Mouse (Mus musculus): ENCODE data around the gene Pcx. TPM values are rescaled to one million over a fixed set of nuclear protein-coding genes. Genes with fewer than 3 reads are reported as not detected.
A peak's percentile ranks its signal among the peaks of the same experiment; 100 is the strongest.

Gene Pcx
- polyA plus RNA-seq, 1 experiment from 2014 or later: 28.9 TPM

GRCm38 (mm10) chr19:4566880-4567279 lies 56.6 kb downstream of the Pcx start:
- Histone ChIP-seq H3K4me2 (replicated peaks; ENCODE audit: low read depth) (no peak overlapping the region), H3K9me3 (ENCODE audit: control insufficient read depth, low read length) (no peaks in the 10 kb centered on the region), H3K27ac (replicated peaks) (no peak overlapping the region), H3K4me3 (ENCODE audit: low read depth, low read length) (no peak overlapping the region), H3K4me1 (replicated peaks; ENCODE audit: control insufficient read depth, insufficient read depth) (no peaks in the 10 kb centered on the region), H3K27me3 (ENCODE audit: control insufficient read depth, insufficient read depth, low read length) (no peaks in the 10 kb centered on the region), H3K9ac (ENCODE audit: low read length) (no peak overlapping the region), H3K36me3 (ENCODE audit: control insufficient read depth, insufficient read depth, low read length) (no peaks in the 10 kb centered on the region)
- 88% methylated on average over 2 of the region's 2 CpGs for WGBS
- no peak for TF ChIP-seq EP300 (optimal IDR thresholded peaks at IDR 0.05)
- no peak for TF ChIP-seq CTCF (IDR thresholded peaks at IDR 0.05; ENCODE audit: low read depth)
- DNase-seq (ENCODE audit: low spot score): no peak
- no peak for ATAC-seq (ENCODE audit: low FRiP score, low TSS enrichment)

- Histone ChIP-seq H3K27ac (replicated peaks) (peak overlapping the region; percentile 56; the same call in 1 of the 2 replicates), H3K4me3 (ENCODE audit: low read depth, low read length) (no peak overlapping the region), H3K27me3 (ENCODE audit: control insufficient read depth, insufficient read depth, low read length) (no peaks in the 10 kb centered on the region), H3K4me1 (replicated peaks; ENCODE audit: control insufficient read depth, insufficient read depth) (no peaks in the 10 kb centered on the region), H3K36me3 (ENCODE audit: control insufficient read depth, insufficient read depth, low read length) (no peaks in the 10 kb centered on the region), H3K9ac (ENCODE audit: low read length) (no peak overlapping the region), H3K4me2 (replicated peaks; ENCODE audit: low read depth) (no peak overlapping the region), H3K9me3 (ENCODE audit: control insufficient read depth, low read length) (no peaks in the 10 kb centered on the region)
- WGBS: 42% methylated on average over 2 of the region's 2 CpGs
- no peak for TF ChIP-seq EP300 (optimal IDR thresholded peaks at IDR 0.05)
- no peak for TF ChIP-seq CTCF (IDR thresholded peaks at IDR 0.05; ENCODE audit: low read depth)
- no peak for DNase-seq (ENCODE audit: low spot score)
- ATAC-seq (ENCODE audit: low FRiP score, low TSS enrichment): no peak
Measured at GRCm38 (mm10) chr19:4567665-4568064, 57.4 kb downstream of the Pcx start.

- Histone ChIP-seq H3K4me2 (replicated peaks; ENCODE audit: low read depth) (no peak overlapping the region), H3K27me3 (ENCODE audit: control insufficient read depth, insufficient read depth, low read length) (no peaks in the 10 kb centered on the region), H3K27ac (replicated peaks) (peak overlapping the region; percentile 76), H3K9ac (ENCODE audit: low read length) (no peak overlapping the region), H3K4me3 (ENCODE audit: low read depth, low read length) (no peak overlapping the region), H3K9me3 (ENCODE audit: control insufficient read depth, low read length) (no peaks in the 10 kb centered on the region), H3K4me1 (replicated peaks; ENCODE audit: control insufficient read depth, insufficient read depth) (no peaks in the 10 kb centered on the region), H3K36me3 (ENCODE audit: control insufficient read depth, insufficient read depth, low read length) (no peaks in the 10 kb centered on the region)
- DNase-seq (ENCODE audit: low spot score): peak; percentile 75
- TF ChIP-seq EP300 (optimal IDR thresholded peaks at IDR 0.05) (no peak), CTCF (IDR thresholded peaks at IDR 0.05; ENCODE audit: low read depth) (no peak)
- peak; percentile 91 for ATAC-seq (ENCODE audit: low FRiP score, low TSS enrichment)
- WGBS: 36% methylated on average over 4 of the region's 4 CpGs
Measured at GRCm38 (mm10) chr19:4568832-4569231, 58.6 kb downstream of the Pcx start.

- DNase-seq (ENCODE audit: low spot score) (peak; percentile 62), ATAC-seq (ENCODE audit: low FRiP score, low TSS enrichment) (peak; percentile 26; the same call in 1 of the 2 replicates)
- no peak overlapping the region for H3K9ac ChIP-seq (ENCODE audit: low read length)
- H3K27ac ChIP-seq (replicated peaks): peak overlapping the region; percentile 76
- no peaks in the 10 kb centered on the region for H3K36me3 ChIP-seq (ENCODE audit: control insufficient read depth, insufficient read depth, low read length)
- no peaks in the 10 kb centered on the region for H3K9me3 ChIP-seq (ENCODE audit: control insufficient read depth, low read length)
- no peak overlapping the region for H3K4me3 ChIP-seq (ENCODE audit: low read depth, low read length)
- WGBS: 48% methylated on average over 17 of the region's 17 CpGs
- H3K4me2 ChIP-seq (replicated peaks; ENCODE audit: low read depth): no peak overlapping the region
- TF ChIP-seq EP300 (optimal IDR thresholded peaks at IDR 0.05) (peak; percentile 68), CTCF (IDR thresholded peaks at IDR 0.05; ENCODE audit: low read depth) (no peak)
- no peaks in the 10 kb centered on the region for H3K4me1 ChIP-seq (replicated peaks; ENCODE audit: control insufficient read depth, insufficient read depth)
- no peaks in the 10 kb centered on the region for H3K27me3 ChIP-seq (ENCODE audit: control insufficient read depth, insufficient read depth, low read length)
Measured at GRCm38 (mm10) chr19:4569356-4570236, 59.3 kb downstream of the Pcx start.

- DNase-seq (ENCODE audit: low spot score) (no peak), ATAC-seq (ENCODE audit: low FRiP score, low TSS enrichment) (no peak)
- peak overlapping the region; percentile 76 for H3K27ac ChIP-seq (replicated peaks)
- H3K9me3 ChIP-seq (ENCODE audit: control insufficient read depth, low read length): no peaks in the 10 kb centered on the region
- no peaks in the 10 kb centered on the region for H3K36me3 ChIP-seq (ENCODE audit: control insufficient read depth, insufficient read depth, low read length)
- 59% methylated on average over 11 of the region's 11 CpGs for WGBS
- TF ChIP-seq EP300 (optimal IDR thresholded peaks at IDR 0.05): no peak
- TF ChIP-seq CTCF (IDR thresholded peaks at IDR 0.05; ENCODE audit: low read depth): no peak
- no peak overlapping the region for H3K4me2 ChIP-seq (replicated peaks; ENCODE audit: low read depth)
- H3K9ac ChIP-seq (ENCODE audit: low read length): no peak overlapping the region
- no peaks in the 10 kb centered on the region for H3K4me1 ChIP-seq (replicated peaks; ENCODE audit: control insufficient read depth, insufficient read depth)
- H3K27me3 ChIP-seq (ENCODE audit: control insufficient read depth, insufficient read depth, low read length): no peaks in the 10 kb centered on the region
- H3K4me3 ChIP-seq (ENCODE audit: low read depth, low read length): no peak overlapping the region
Measured at GRCm38 (mm10) chr19:4570237-4570613, 60.0 kb downstream of the Pcx start.

GRCm38 (mm10) chr19:4570815-4571214 lies 60.5 kb downstream of the Pcx start:
- Histone ChIP-seq H3K9me3 (ENCODE audit: control insufficient read depth, low read length) (no peaks in the 10 kb centered on the region), H3K27ac (replicated peaks) (peak overlapping the region; percentile 76), H3K36me3 (ENCODE audit: control insufficient read depth, insufficient read depth, low read length) (no peaks in the 10 kb centered on the region), H3K4me1 (replicated peaks; ENCODE audit: control insufficient read depth, insufficient read depth) (no peaks in the 10 kb centered on the region), H3K4me3 (ENCODE audit: low read depth, low read length) (no peak overlapping the region), H3K4me2 (replicated peaks; ENCODE audit: low read depth) (no peak overlapping the region), H3K27me3 (ENCODE audit: control insufficient read depth, insufficient read depth, low read length) (no peaks in the 10 kb centered on the region), H3K9ac (ENCODE audit: low read length) (no peak overlapping the region)
- 75% methylated on average over 6 of the region's 6 CpGs for WGBS
- no peak for ATAC-seq (ENCODE audit: low FRiP score, low TSS enrichment)
- TF ChIP-seq CTCF (IDR thresholded peaks at IDR 0.05; ENCODE audit: low read depth) (no peak), EP300 (optimal IDR thresholded peaks at IDR 0.05) (no peak)
- no peak for DNase-seq (ENCODE audit: low spot score)

Data from stomach, postnatal 0 days (tissue).